Mouse (Mus musculus) B cell, adult 2 months (primary cell): ENCODE measurements around the gene Zfp651.

Source experiments
- DNase-seq, 2 experiments: peaks; one replicate each; pipeline ENCODE4 v3.0.0; 2022

Zfp651 gene

GRCm38 (mm10) chr9:121819073-121819770, 60.1 kb downstream of the Zfp651 start:
- no peak for DNase-seq

GRCm38 (mm10) chr9:121819771-121820471, 60.8 kb downstream of the Zfp651 start:
- no peak for DNase-seq

- DNase-seq: no peak
These were observed 61.6 kb downstream of the Zfp651 start for GRCm38 (mm10) chr9:121820765-121821164.
